Mouse (Mus musculus) neutrophil, adult 5-6 weeks (primary cell): ENCODE measurements around the gene Ubtd2. TPM values are rescaled to one million over a fixed set of nuclear protein-coding genes. Genes with fewer than 3 reads are reported as not detected.
A peak's percentile ranks its signal among the peaks of the same experiment; 100 is the strongest.

Source experiments
- ATAC-seq: fragments of 151-379, 151-347 bp; 2 replicates; pipeline ENCODE4 v1.8.0; 2017; ENCODE audit warnings: mild to moderate bottlenecking, moderate TSS enrichment; ENCODE audit not compliant: insufficient number of reproducible peaks, poor library complexity, low FRiP score, severe bottlenecking; ENCODE audit errors: extremely low read depth
- total RNA-seq: library from RNA; stranded (forward); fragments of 200-1000 nt; gene quantifications from 2 replicates; pipeline ENCODE4 v1.2.3, GENCODE M21; 2017

Gene Ubtd2
- 2.0 and 6.9 TPM in 2 replicates for total RNA-seq

GRCm38 (mm10) chr11:32454800-32455506 lies at the start of gene Ubtd2:
Ubtd2 (plus strand) TSS chr11:32455370.
- peak; percentile 81 for ATAC-seq

GRCm38 (mm10) chr11:32407863-32408262 lies 47.3 kb upstream of the Ubtd2 start:
- ATAC-seq: no peak

DNA sequence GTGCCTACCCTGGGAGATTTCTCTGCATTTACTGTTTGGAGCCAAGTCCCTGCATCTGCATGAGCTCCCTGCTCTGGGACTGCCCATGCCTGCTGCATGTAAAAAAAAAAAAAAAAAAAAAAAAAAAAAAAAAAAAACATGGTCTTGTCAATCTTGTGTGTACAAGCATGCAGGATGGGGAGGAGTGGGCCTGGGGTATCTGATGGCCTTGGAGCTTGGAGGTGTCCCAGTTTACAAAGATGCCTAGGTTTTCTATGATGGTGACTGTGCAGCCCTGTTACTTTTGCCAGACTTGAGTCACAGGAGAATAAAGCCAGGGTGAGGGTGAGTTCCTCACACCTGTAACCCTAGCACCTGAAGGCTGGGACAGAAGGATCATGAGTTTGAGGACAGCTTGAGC lies 46.1 kb upstream of the Ubtd2 start:
- no peak for ATAC-seq

GRCm38 (mm10) chr11:32409823-32410562 lies 45.2 kb upstream of the Ubtd2 start:
- ATAC-seq: no peak

GRCm38 (mm10) chr11:32420001-32420400 lies 35.2 kb upstream of the Ubtd2 start:
- ATAC-seq: no peak

- ATAC-seq: no peak
Observed at GRCm38 (mm10) chr11:32423311-32423710, 31.9 kb upstream of the Ubtd2 start.

- ATAC-seq: no peak
Observed at GRCm38 (mm10) chr11:32424600-32424999, 30.6 kb upstream of the Ubtd2 start.

DNA sequence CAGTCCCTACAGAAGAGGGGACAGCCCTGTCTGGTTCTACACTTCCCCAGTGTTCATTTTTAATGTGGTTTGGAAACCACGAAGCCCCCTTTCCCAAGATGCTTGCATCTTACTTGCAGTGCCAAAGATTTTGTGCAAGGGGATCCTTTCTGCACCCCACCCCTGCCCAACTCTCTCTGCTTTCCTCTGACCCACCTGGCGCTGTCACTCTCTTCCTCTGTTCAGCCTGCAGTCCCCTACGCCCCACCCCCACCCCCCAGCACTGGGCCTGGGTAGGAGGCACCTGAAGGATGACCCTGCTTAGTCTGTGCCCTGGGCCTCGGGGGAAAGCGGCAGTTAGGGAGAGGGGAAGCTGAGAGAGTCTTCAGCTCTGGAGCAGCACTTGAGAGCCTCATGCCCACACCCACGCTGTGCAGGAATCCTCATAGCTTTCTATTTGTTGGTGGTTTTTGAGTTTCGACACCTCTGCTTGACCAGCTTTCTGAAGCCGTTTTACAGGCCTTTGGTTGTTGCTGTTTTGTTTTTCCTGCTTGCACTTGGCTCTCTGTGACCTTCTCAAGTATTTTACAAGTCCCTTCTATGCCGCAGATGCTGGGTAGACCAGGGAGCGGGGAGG lies 30.0 kb upstream of the Ubtd2 start:
- no peak for ATAC-seq

GRCm38 (mm10) chr11:32427537-32427936 lies 27.6 kb upstream of the Ubtd2 start:
- no peak for ATAC-seq

DNA sequence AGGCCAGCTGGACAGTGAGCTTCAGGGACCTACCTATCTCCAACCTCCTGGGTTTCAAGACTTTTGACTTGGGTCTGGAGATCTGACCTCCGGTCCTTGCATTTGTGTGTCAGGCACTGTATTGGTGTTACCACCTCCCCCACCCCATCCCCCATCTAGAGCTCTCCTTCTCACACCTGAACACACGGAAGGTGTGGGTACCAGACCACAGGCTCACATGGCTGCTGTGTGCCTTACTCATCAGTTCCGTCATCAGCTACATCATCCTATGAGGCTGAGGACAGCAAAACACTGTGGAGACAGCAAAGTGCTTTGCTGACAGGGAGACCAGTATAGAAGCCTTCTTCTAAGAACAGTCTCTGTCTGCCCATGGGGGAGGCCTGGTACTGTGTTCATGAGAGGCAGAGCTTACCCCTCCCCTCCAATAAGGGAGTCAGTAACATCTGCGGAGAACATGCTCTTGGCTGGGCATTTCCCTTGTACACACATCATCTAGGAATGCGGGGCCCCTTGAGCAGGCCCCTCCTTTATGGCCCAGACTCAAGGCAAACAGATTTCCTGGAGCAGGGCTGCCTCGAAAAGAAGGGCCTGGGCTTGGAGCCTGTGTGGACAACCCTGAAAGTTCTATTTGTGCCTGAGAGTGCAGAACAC lies 19.6 kb upstream of the Ubtd2 start:
- no peak for ATAC-seq

DNA sequence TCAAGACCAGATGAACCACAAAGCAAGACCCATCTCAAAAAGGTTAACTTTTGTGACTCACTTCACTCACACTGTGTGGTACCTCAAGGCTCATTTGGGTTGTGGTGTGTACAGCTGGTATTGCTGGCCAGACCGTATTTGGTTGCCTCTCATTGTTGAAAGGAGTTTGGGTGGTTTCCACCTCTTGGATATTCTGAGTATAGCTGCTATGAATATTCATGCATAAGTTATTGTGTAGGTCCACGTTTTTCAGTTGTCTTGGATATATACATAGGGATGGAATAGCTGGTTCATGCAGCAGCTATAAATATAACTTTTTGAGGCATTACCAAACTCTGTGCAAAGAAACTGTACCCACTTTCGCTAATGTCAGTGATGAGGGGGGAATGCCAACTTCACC lies 12.6 kb upstream of the Ubtd2 start:
- ATAC-seq: no peak

GRCm38 (mm10) chr11:32444266-32444665 lies 10.9 kb upstream of the Ubtd2 start:
- no peak for ATAC-seq

- no peak for ATAC-seq
Observed at GRCm38 (mm10) chr11:32445135-32445534, 10.0 kb upstream of the Ubtd2 start.

DNA sequence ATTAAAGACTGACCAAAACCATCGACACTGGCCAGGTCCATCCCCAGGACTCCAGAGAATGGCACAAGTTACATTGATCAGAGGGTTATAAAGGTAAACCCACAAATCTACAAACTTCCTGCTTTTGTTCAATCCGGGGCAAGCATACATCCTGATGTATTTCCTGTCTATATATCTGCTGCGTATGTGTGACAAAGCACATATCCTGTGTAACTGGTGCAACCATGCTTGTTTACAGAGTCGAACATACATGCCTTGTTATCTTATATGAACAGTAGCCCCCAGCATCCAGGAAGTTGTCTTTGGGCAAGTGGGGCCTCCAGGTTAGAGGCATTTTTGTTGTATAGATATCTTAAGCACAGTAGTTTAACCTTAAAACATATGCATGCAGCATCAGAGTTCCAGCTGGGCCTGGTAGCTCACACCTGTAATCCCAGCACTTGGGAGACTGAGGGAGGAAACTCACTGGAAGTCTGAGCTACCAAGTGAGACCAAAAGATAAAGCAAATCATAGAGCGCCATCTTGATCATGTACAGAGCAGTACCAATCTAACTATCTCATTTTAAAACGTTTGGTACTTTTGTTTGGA lies 9.4 kb upstream of the Ubtd2 start:
- no peak for ATAC-seq

DNA sequence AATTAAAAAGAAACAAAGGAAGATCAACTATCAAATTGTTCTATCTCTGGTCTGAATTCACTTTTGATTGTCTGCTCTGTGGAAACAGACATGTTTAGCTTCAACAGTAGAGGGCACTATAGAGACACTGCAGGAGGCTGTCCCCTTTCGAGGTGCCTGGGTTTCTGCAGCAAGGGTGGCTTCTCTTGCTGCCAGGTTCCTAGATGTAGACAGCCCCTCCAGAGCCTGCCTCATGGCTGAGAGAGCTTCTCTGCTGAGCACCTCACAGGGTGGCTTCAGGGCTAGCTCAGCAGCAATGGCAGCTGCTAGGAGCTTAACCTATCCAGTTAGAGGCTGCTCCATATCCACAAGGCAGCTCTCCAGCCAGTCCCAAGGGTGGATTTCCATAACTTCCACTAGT lies 5.0 kb upstream of the Ubtd2 start:
- ATAC-seq: peak; percentile 64; the same call in 1 of the 2 replicates

GRCm38 (mm10) chr11:32451306-32451705 lies 3.9 kb upstream of the Ubtd2 start:
- ATAC-seq: no peak

- ATAC-seq: no peak
Observed at GRCm38 (mm10) chr11:32452745-32453144, 2.4 kb upstream of the Ubtd2 start.

GRCm38 (mm10) chr11:32453353-32453915 lies 1.7 kb upstream of the Ubtd2 start:
- no peak for ATAC-seq

- ATAC-seq: peak; percentile 14; the same call in 1 of the 2 replicates
Observed at GRCm38 (mm10) chr11:32454231-32454799, 855 bp upstream of the Ubtd2 start.
